8 mouse cellular contexts compared by ENCODE assay signal in genomic region chr1:171263185-171263611, GRCm38 (mm10). TPM values are rescaled to one million over a fixed set of nuclear protein-coding genes. Genes with fewer than 3 reads are reported as not detected.
A peak's percentile ranks its signal among the peaks of the same experiment; 100 is the strongest.
DNase-seq lines count a peak whose midpoint lies in the region; ATAC-seq lines count a peak whose summit lies in the region.

No protein-coding gene starts in this region.

- H3K9ac ChIP-seq in heart, embryonic 16.5 days (ENCODE audit: low read length), result no peak overlapping the region; the same call in 1 of the 2 replicates
- no peak overlapping the region for H3K9ac ChIP-seq in limb, embryonic 11.5 days (ENCODE audit: low read length)
- no peak overlapping the region; the same call in 1 of the 2 replicates for H3K9ac ChIP-seq in neural tube, embryonic 12.5 days

- H3K9me3 ChIP-seq in heart, embryonic 16.5 days (replicated peaks; ENCODE audit: control insufficient read depth, low read length), result no peaks in the 10 kb centered on the region
- no peaks in the 10 kb centered on the region for H3K9me3 ChIP-seq in limb, embryonic 11.5 days (ENCODE audit: control insufficient read depth, low read length)
- H3K9me3 ChIP-seq in neural tube, embryonic 12.5 days, result no peaks in the 10 kb centered on the region

- no peaks in the 10 kb centered on the region for H3K36me3 ChIP-seq in heart, embryonic 16.5 days (ENCODE audit: control insufficient read depth, insufficient read depth)
- 0 out of 2 replicates have a peak, but pooled peaks cover 2% of the 10 kb centered on the region for H3K36me3 ChIP-seq in limb, embryonic 11.5 days (ENCODE audit: control insufficient read depth, insufficient read depth, low read length)
- peaks cover 4% of the 10 kb centered on the region; the same call in 1 of the 2 replicates for H3K36me3 ChIP-seq in neural tube, embryonic 12.5 days

- peak; percentile 72 to 75 for DNase-seq in cerebellum, postnatal 14 days
- DNase-seq in cerebellum, adult 9-10 months, result no peak
- DNase-seq in limb, embryonic 11.5 days (ENCODE audit: low spot score), result no peak
- no peak for DNase-seq in ovary, postnatal 36 days (ENCODE audit: low spot score)
- no peak for DNase-seq in thymus, postnatal 14 days

- H3K4me3 ChIP-seq in brown adipose tissue, adult 24 weeks (ENCODE audit: insufficient read depth, low read depth, low read length), result no peak overlapping the region
- H3K4me3 ChIP-seq in heart, embryonic 16.5 days (ENCODE audit: low read length), result peak overlapping the region; percentile 33; the same call in 1 of the 2 replicates
- no peak overlapping the region for H3K4me3 ChIP-seq in limb, embryonic 11.5 days (ENCODE audit: low read depth, low read length)
- H3K4me3 ChIP-seq in neural tube, embryonic 12.5 days, result no peak overlapping the region; the same call in 1 of the 2 replicates

- H3K4me2 ChIP-seq in heart, embryonic 16.5 days (ENCODE audit: low read depth, low read length), result peak overlapping the region; percentile 68
- H3K4me2 ChIP-seq in limb, embryonic 11.5 days (ENCODE audit: low read depth, severe bottlenecking), result no peak overlapping the region; the same call in 1 of the 2 replicates
- H3K4me2 ChIP-seq in neural tube, embryonic 12.5 days (replicated peaks), result peak overlapping the region; percentile 54

- peaks cover 4% of the 10 kb centered on the region; the same call in 1 of the 2 replicates for H3K4me1 ChIP-seq in brown adipose tissue, adult 24 weeks (ENCODE audit: control insufficient read depth, insufficient read depth, insufficient read length, low read length)
- H3K4me1 ChIP-seq in heart, embryonic 16.5 days (ENCODE audit: control insufficient read depth, insufficient read depth, low read length), result peaks cover 25% of the 10 kb centered on the region
- no peaks in the 10 kb centered on the region for H3K4me1 ChIP-seq in limb, embryonic 11.5 days (ENCODE audit: control insufficient read depth, insufficient read depth, low read length)
- H3K4me1 ChIP-seq in neural tube, embryonic 12.5 days, result no peaks in the 10 kb centered on the region

- ATAC-seq in heart, embryonic 16.5 days (replicated peaks; ENCODE audit: extremely low read depth, insufficient read depth, low FRiP score), result peak; percentile 88
- peak; percentile 52; the same call in 1 of the 2 replicates for ATAC-seq in limb, embryonic 11.5 days (ENCODE audit: insufficient number of reproducible peaks, low FRiP score, low TSS enrichment, low read depth)
- ATAC-seq in neural tube, embryonic 12.5 days (ENCODE audit: low FRiP score, low read depth), result peak; percentile 84

- peak overlapping the region; percentile 69 for H3K27ac ChIP-seq in brown adipose tissue, adult 24 weeks (replicated peaks; ENCODE audit: low read depth, low read length)
- peak overlapping the region; percentile 92 for H3K27ac ChIP-seq in heart, embryonic 16.5 days (ENCODE audit: low read length)
- no peak overlapping the region for H3K27ac ChIP-seq in limb, embryonic 11.5 days (replicated peaks; ENCODE audit: low read depth, low read length)
- no peak overlapping the region for H3K27ac ChIP-seq in neural tube, embryonic 12.5 days

- WGBS in heart, embryonic 16.5 days, result 0% methylated on average over 2 of the region's 2 CpGs
- 0% methylated on average over 2 of the region's 2 CpGs for WGBS in limb, embryonic 11.5 days
- 0% methylated on average over 1 of the region's 2 CpGs for WGBS in neural tube, embryonic 12.5 days

- no peaks in the 10 kb centered on the region for H3K27me3 ChIP-seq in heart, embryonic 16.5 days (ENCODE audit: control insufficient read depth, insufficient read depth, low read length)
- no peaks in the 10 kb centered on the region for H3K27me3 ChIP-seq in limb, embryonic 11.5 days (ENCODE audit: control insufficient read depth, insufficient read depth, low read length)
- H3K27me3 ChIP-seq in neural tube, embryonic 12.5 days (replicated peaks), result no peaks in the 10 kb centered on the region

RNA-seq across cellular contexts. Expression of gene B4galt3, which starts 6.9 kb away (rescaled TPM):
- 11.3 and 12.1 TPM in 2 replicates for polyA plus RNA-seq in brown adipose tissue, adult 24 weeks (2012; ENCODE audit: insufficient read depth, insufficient read length, missing spikeins)
- 47.5 and 54.9 TPM in 2 replicates for polyA plus RNA-seq in heart, embryonic 16.5 days (2015; fragmentation: Nextera tagmentation; extraction: Ambion mirVana)
- 68.9 and 78.2 TPM in 2 replicates for polyA plus RNA-seq in limb, embryonic 11.5 days (2014; fragmentation: Nextera tagmentation; extraction: Ambion mirVana)
- polyA plus RNA-seq in neural tube, embryonic 12.5 days (2016; fragmentation: Nextera tagmentation; extraction: Ambion mirVana), result 88.3 and 95.6 TPM in 2 replicates

RNA-seq across cellular contexts. Expression of gene Ndufs2, which starts 12.0 kb away (rescaled TPM):
- polyA plus RNA-seq in brown adipose tissue, adult 24 weeks (2012; ENCODE audit: insufficient read depth, insufficient read length, missing spikeins), result 1,478 and 1,710 TPM in 2 replicates
- polyA plus RNA-seq in heart, embryonic 16.5 days (2015; fragmentation: Nextera tagmentation; extraction: Ambion mirVana), result 659 and 700 TPM in 2 replicates
- polyA plus RNA-seq in limb, embryonic 11.5 days (2014; fragmentation: Nextera tagmentation; extraction: Ambion mirVana), result 260 and 264 TPM in 2 replicates
- polyA plus RNA-seq in neural tube, embryonic 12.5 days (2016; fragmentation: Nextera tagmentation; extraction: Ambion mirVana), result 233 and 247 TPM in 2 replicates

RNA-seq across cellular contexts. Expression of gene Adamts4, which starts 13.0 kb away (rescaled TPM):
- 0.50 and 1.2 TPM in 2 replicates for polyA plus RNA-seq in brown adipose tissue, adult 24 weeks (2012; ENCODE audit: insufficient read depth, insufficient read length, missing spikeins)
- polyA plus RNA-seq in heart, embryonic 16.5 days (2015; fragmentation: Nextera tagmentation; extraction: Ambion mirVana), result 4.4 and 5.7 TPM in 2 replicates
- 5.5 and 5.6 TPM in 2 replicates for polyA plus RNA-seq in limb, embryonic 11.5 days (2014; fragmentation: Nextera tagmentation; extraction: Ambion mirVana)
- 6.2 and 6.3 TPM in 2 replicates for polyA plus RNA-seq in neural tube, embryonic 12.5 days (2016; fragmentation: Nextera tagmentation; extraction: Ambion mirVana)

RNA-seq across cellular contexts. Expression of gene Ppox, which starts 17.8 kb away (rescaled TPM):
- polyA plus RNA-seq in brown adipose tissue, adult 24 weeks (2012; ENCODE audit: insufficient read depth, insufficient read length, missing spikeins), result 12.3 and 15.2 TPM in 2 replicates
- polyA plus RNA-seq in heart, embryonic 16.5 days (2015; fragmentation: Nextera tagmentation; extraction: Ambion mirVana), result 32.4 and 41.9 TPM in 2 replicates
- polyA plus RNA-seq in limb, embryonic 11.5 days (2014; fragmentation: Nextera tagmentation; extraction: Ambion mirVana), result 65.0 and 71.0 TPM in 2 replicates
- 52.0 and 54.3 TPM in 2 replicates for polyA plus RNA-seq in neural tube, embryonic 12.5 days (2016; fragmentation: Nextera tagmentation; extraction: Ambion mirVana)

RNA-seq across cellular contexts. Expression of gene Usp21, which starts 24.6 kb away (rescaled TPM):
- polyA plus RNA-seq in brown adipose tissue, adult 24 weeks (2012; ENCODE audit: insufficient read depth, insufficient read length, missing spikeins), result 11.7 and 14.7 TPM in 2 replicates
- polyA plus RNA-seq in heart, embryonic 16.5 days (2015; fragmentation: Nextera tagmentation; extraction: Ambion mirVana), result 48.5 and 55.8 TPM in 2 replicates
- 111 and 114 TPM in 2 replicates for polyA plus RNA-seq in limb, embryonic 11.5 days (2014; fragmentation: Nextera tagmentation; extraction: Ambion mirVana)
- 103 and 111 TPM in 2 replicates for polyA plus RNA-seq in neural tube, embryonic 12.5 days (2016; fragmentation: Nextera tagmentation; extraction: Ambion mirVana)

Comparison
In these comparisons a context has a peak if more than half of its experiments do, and no peak if none do; other contexts are left out.
1. DNase-seq: peak in cerebellum, postnatal 14 days (2 of 2); none in cerebellum, adult 9-10 months (single experiment), limb, embryonic 11.5 days (single experiment), ovary, postnatal 36 days (single experiment) and thymus, postnatal 14 days (single experiment).
2. H3K27ac ChIP-seq: peak in brown adipose tissue, adult 24 weeks (single experiment) and heart, embryonic 16.5 days (single experiment); none in limb, embryonic 11.5 days (single experiment) and neural tube, embryonic 12.5 days (single experiment).
3. Peak in every context shown above with its lines, with median percentiles within 50 percentile points of each other: ATAC-seq.